Mouse (Mus musculus) forebrain, embryonic 12.5 days (tissue): Measurements from ENCODE around the gene Slc4a10. TPM values are rescaled to one million over a fixed set of nuclear protein-coding genes. Genes with fewer than 3 reads are reported as not detected.

Experiments used
- ATAC-seq: fragments of 200-750 bp; cut with Nextera tagmentation; 2 replicates; pipeline ENCODE4 v1.8.0; 2017; ENCODE audit warnings: moderate TSS enrichment; ENCODE audit not compliant: low FRiP score
- H3K27ac ChIP-seq: fragments of 300-500 bp; sonication (generic); 2 replicates; pipeline ENCODE4 v1.5.1; 2016; ENCODE audit warnings: mild to moderate bottlenecking
- H3K27me3 ChIP-seq: fragments of 300-500 bp; sonication (generic); 2 replicates; pipeline ENCODE4 v1.6.1; 2016; ENCODE audit warnings: mild to moderate bottlenecking
- H3K36me3 ChIP-seq: fragments of 300-500 bp; sonication (generic); replicated peaks from 2 replicates; pipeline ENCODE4 v1.6.1; 2016; ENCODE audit warnings: mild to moderate bottlenecking
- H3K4me1 ChIP-seq: fragments of 300-500 bp; sonication (generic); 2 replicates; pipeline ENCODE4 v1.6.1; 2016
- H3K4me2 ChIP-seq: fragments of 300-500 bp; sonication (generic); 2 replicates; pipeline ENCODE4 v1.6.1; 2016; ENCODE audit warnings: mild to moderate bottlenecking, moderate library complexity
- H3K4me3 ChIP-seq: fragments of 300-500 bp; sonication (generic); replicated peaks from 2 replicates; pipeline ENCODE4 v1.5.1; 2016; ENCODE audit warnings: mild to moderate bottlenecking
- H3K9ac ChIP-seq: fragments of 300-500 bp; sonication (generic); 2 replicates; pipeline ENCODE4 v1.6.1; 2016; ENCODE audit warnings: mild to moderate bottlenecking
- H3K9me3 ChIP-seq: fragments of 300-500 bp; sonication (generic); 2 replicates; pipeline ENCODE4 v1.6.1; 2016
- WGBS: fragments of 180-500 bp; shearing (Covaris S2); methylation state at CpG from one replicate; pipeline ENCODE4 v1.1.7; 2016; 5-methylcytosine and 5-hydroxymethylcytosine counted together
- polyA plus RNA-seq: library from polyadenylated mRNA; unstranded; fragments of >200 nt; fragmentation: Nextera tagmentation; extraction: Ambion mirVana; gene quantifications from 2 replicates; pipeline ENCODE4 v1.2.1, GENCODE M21; 2016

Slc4a10 gene
- polyA plus RNA-seq, 1 experiment from 2014 or later, result 1.6 TPM

DNA sequence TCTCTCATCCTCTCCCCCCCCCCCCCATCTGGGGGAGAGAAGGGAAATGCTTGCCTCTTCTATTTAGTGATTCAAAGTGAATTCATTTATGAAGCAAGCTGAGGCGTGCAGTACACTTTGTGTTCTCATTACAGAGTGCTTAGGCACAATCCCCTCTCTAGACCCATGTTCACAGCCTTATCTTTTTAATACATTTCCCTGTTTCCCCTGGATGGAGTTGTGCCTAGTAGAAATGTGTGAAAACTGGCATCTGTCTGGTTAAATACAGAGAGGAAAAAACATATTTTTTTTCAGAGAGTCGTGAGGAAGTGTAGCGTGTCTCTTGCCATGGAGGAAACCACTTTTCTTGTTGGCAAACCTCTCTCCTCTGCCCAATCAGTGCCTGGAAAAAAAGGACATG, 315.3 kb downstream of the Slc4a10 start:
- no peak overlapping the region for H3K4me2 ChIP-seq
- no peaks in the 10 kb centered on the region for H3K9me3 ChIP-seq
- no peaks in the 10 kb centered on the region for H3K4me1 ChIP-seq
- no peaks in the 10 kb centered on the region for H3K36me3 ChIP-seq
- no peaks in the 10 kb centered on the region for H3K27me3 ChIP-seq
- H3K9ac ChIP-seq, result no peak overlapping the region
- H3K4me3 ChIP-seq, result no peak overlapping the region
- no peak for ATAC-seq
- WGBS, result 74% methylated on average over 3 of the region's 3 CpGs
- H3K27ac ChIP-seq, result no peak overlapping the region

DNA sequence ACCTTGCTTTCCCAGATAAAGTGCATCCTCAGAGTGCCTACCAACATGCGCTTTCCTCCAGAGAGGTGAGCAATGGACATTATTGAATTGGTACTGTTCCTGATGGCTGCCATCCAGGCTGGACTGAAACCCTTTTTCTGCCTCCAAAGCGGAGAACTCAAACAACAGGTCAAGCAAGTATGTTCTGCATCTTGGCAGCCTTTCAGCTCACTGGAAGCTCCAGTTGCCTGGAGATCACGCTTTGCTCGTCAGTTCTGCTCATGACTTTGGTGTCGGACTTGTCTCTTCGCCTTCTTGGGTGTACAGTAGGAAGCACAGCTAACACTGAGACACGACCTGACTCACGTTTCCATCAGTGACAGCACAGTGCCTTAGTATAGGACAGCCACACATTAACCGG, 315.9 kb downstream of the Slc4a10 start:
- Histone ChIP-seq H3K36me3 (no peaks in the 10 kb centered on the region), H3K4me1 (no peaks in the 10 kb centered on the region), H3K4me2 (no peak overlapping the region), H3K27me3 (no peaks in the 10 kb centered on the region), H3K9me3 (no peaks in the 10 kb centered on the region), H3K9ac (no peak overlapping the region), H3K27ac (no peak overlapping the region), H3K4me3 (no peak overlapping the region)
- WGBS, result 95% methylated on average over 9 of the region's 9 CpGs
- no peak for ATAC-seq

DNA sequence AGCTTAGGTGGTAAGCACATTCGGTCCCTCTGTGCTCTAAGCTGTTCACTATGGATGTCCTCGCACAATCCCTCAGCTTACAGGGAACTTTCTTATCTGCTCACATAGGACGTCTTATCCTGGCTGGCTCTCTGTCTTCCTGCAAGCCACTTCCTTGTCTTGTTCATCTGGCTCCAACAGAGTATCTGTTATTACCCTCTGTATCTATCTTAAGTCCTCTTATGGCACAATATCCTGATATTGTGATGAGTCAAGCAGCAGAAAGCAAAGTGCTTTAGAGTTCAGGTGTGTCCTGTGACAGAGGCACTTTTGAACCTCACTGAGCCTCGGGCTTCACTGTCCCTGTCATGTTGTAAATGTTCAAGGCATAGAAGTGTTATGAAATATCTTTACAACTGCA, 317.3 kb downstream of the Slc4a10 start:
- Histone ChIP-seq H3K27ac (no peak overlapping the region), H3K27me3 (no peaks in the 10 kb centered on the region), H3K36me3 (no peaks in the 10 kb centered on the region), H3K9ac (no peak overlapping the region), H3K4me1 (no peaks in the 10 kb centered on the region), H3K9me3 (no peaks in the 10 kb centered on the region), H3K4me2 (no peak overlapping the region), H3K4me3 (no peak overlapping the region)
- 87% methylated on average over 4 of the region's 4 CpGs for WGBS
- ATAC-seq, result no peak

DNA sequence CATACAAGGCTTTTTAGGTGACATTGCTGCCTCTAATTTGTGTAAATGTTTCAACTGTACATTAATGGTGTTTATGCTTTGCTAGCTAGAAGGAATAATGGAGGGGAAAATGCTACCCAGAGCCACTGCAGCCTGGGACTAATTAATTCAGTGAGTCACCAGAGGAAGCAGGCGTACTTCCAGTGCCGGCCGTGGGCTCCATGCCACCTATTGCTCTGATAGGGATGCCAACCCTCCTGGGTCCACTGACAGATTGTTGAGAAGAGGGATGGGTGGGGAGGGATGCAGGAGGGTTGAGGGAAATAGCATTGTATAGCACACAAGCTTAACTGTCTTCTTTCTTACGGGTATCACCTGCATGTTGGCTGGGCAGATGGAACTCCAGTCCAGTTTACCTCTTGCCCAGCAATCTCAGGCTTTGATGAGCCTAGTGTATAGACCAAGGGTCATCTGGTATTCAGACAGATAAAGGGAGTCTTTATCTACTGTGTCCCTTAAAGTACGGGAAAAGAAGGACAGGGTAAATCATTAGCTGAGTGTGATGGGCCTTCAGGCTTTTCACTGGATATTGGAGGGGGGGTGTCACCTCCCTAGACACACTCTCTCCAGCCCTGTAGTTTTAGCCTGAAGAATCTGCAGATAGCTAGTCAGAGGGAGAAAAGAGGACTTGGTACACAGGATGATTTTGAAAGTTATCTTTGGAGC, 322.2 kb downstream of the Slc4a10 start:
- Histone ChIP-seq H3K27ac (no peak overlapping the region), H3K4me1 (no peaks in the 10 kb centered on the region), H3K9ac (no peak overlapping the region), H3K4me2 (no peak overlapping the region), H3K27me3 (no peaks in the 10 kb centered on the region), H3K36me3 (no peaks in the 10 kb centered on the region), H3K9me3 (no peaks in the 10 kb centered on the region), H3K4me3 (no peak overlapping the region)
- 83% methylated on average over 5 of the region's 5 CpGs for WGBS
- no peak for ATAC-seq

DNA sequence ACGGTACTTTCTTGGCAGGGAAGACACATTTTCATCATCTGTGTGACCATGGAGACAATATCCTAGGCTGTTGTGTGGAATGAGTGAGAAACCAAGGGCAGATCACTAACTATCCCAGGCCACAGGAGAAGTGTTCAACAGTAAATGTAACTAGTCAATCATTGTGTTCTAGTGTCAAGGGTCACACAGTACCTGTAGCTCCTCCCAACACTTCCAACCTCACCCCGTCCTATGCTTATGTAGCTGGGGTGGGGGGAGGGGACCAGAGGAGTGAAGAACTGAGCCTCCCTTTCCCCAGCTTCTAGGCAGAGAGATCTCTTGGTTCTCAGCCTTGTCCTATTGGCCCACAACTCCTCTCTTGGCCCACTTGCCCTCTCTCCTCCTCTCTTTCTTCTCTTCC, 323.8 kb downstream of the Slc4a10 start:
- Histone ChIP-seq H3K27ac (no peak overlapping the region), H3K9me3 (no peaks in the 10 kb centered on the region), H3K9ac (no peak overlapping the region), H3K36me3 (no peaks in the 10 kb centered on the region), H3K4me1 (no peaks in the 10 kb centered on the region), H3K27me3 (no peaks in the 10 kb centered on the region), H3K4me2 (no peak overlapping the region), H3K4me3 (no peak overlapping the region)
- WGBS, result 72% methylated on average over 2 of the region's 2 CpGs
- ATAC-seq, result no peak

DNA sequence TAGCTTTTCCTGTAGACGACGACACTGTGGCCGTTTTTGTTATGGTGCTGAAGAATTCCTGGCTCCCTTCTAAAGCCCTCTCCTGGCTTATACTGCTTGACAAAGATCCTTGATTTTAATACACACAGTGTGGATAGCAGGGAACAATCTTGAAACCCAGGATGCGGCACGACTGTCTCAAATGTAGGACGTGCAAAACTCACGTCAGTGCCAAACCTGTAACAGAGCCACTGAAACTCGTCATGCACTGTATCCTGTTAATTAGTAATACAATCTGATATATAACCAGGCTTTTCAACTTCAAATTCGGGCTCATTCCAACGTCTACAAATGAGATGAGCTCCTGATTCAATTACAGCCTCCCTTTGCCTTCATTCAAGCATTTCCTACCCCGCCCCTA, 327.4 kb downstream of the Slc4a10 start:
- Histone ChIP-seq H3K9me3 (no peaks in the 10 kb centered on the region), H3K9ac (no peak overlapping the region), H3K4me1 (no peaks in the 10 kb centered on the region), H3K4me2 (no peak overlapping the region), H3K36me3 (no peaks in the 10 kb centered on the region), H3K27ac (no peak overlapping the region), H3K27me3 (no peaks in the 10 kb centered on the region), H3K4me3 (no peak overlapping the region)
- WGBS, result 79% methylated on average over 11 of the region's 11 CpGs
- no peak for ATAC-seq

Other genes starting within 250 kb of the Slc4a10 start
- 42.2 and 45.3 TPM in 2 replicates for gene Tbr1, start 243.5 kb upstream of the Slc4a10 start, polyA plus RNA-seq